Mouse (Mus musculus) hindbrain, embryonic 15.5 days (tissue): ENCODE results near the gene Cnih2. TPM values are rescaled to one million over a fixed set of nuclear protein-coding genes. Genes with fewer than 3 reads are reported as not detected.
A peak's percentile ranks its signal among the peaks of the same experiment; 100 is the strongest.

ENCODE experiments used
- ATAC-seq: fragments of 200-750 bp; cut with Nextera tagmentation; 2 replicates; pipeline ENCODE4 v1.8.0; 2017; ENCODE audit warnings: low read depth, moderate number of reproducible peaks, moderate TSS enrichment; ENCODE audit not compliant: low FRiP score
- H3K27ac ChIP-seq: fragments of 300-500 bp; sonication (generic); replicated peaks from 2 replicates; pipeline ENCODE4 v1.5.1; 2015; ENCODE audit warnings: mild to moderate bottlenecking, inconsistent platforms
- H3K27me3 ChIP-seq: fragments of 300-500 bp; sonication (generic); 2 replicates; pipeline ENCODE4 v1.6.1; 2015; ENCODE audit warnings: control low read depth, inconsistent platforms
- H3K36me3 ChIP-seq: fragments of 300-500 bp; sonication (generic); 2 replicates; pipeline ENCODE4 v1.6.1; 2015; ENCODE audit warnings: control low read depth, inconsistent platforms
- H3K4me1 ChIP-seq: fragments of 300-500 bp; sonication (generic); replicated peaks from 2 replicates; pipeline ENCODE4 v1.6.1; 2015; ENCODE audit warnings: control low read depth, inconsistent platforms
- H3K4me2 ChIP-seq: fragments of 300-500 bp; sonication (generic); 2 replicates; pipeline ENCODE4 v1.6.1; 2015; ENCODE audit warnings: moderate library complexity, mild to moderate bottlenecking, inconsistent platforms
- H3K4me3 ChIP-seq: fragments of 300-500 bp; sonication (generic); 2 replicates; pipeline ENCODE4 v1.5.1; 2015; ENCODE audit warnings: mild to moderate bottlenecking, inconsistent platforms
- H3K9ac ChIP-seq: fragments of 300-500 bp; sonication (generic); 2 replicates; pipeline ENCODE4 v1.6.1; 2015; ENCODE audit warnings: inconsistent platforms
- H3K9me3 ChIP-seq: fragments of 300-500 bp; sonication (generic); 2 replicates; pipeline ENCODE4 v1.6.1; 2016; ENCODE audit warnings: control low read depth, inconsistent platforms
- WGBS: fragments of 180-500 bp; shearing (Covaris S2); methylation state at CpG from one replicate; pipeline ENCODE4 v1.1.7; 2015; 5-methylcytosine and 5-hydroxymethylcytosine counted together
- polyA plus RNA-seq: library from polyadenylated mRNA; unstranded; fragments of >200 nt; fragmentation: Nextera tagmentation; extraction: Ambion mirVana; gene quantifications from 2 replicates; pipeline ENCODE4 v1.2.1, GENCODE M21; 2015

Gene Cnih2
- polyA plus RNA-seq, 1 experiment from 2014 or later, result 435 TPM

GRCm38 (mm10) chr19:5060365-5061330 lies 37.7 kb downstream of the Cnih2 start:
- Histone ChIP-seq H3K36me3 (no peaks in the 10 kb centered on the region), H3K4me1 (peaks cover 19% of the 10 kb centered on the region; the same call in 1 of the 2 replicates), H3K4me3 (no peak overlapping the region), H3K9me3 (no peaks in the 10 kb centered on the region), H3K27me3 (0 out of 2 replicates have a peak, but pooled peaks cover 5% of the 10 kb centered on the region), H3K9ac (no peak overlapping the region), H3K27ac (no peak overlapping the region; the same call in 1 of the 2 replicates), H3K4me2 (no peak overlapping the region)
- no peak for ATAC-seq
- WGBS, result 39% methylated on average over 5 of the region's 5 CpGs

GRCm38 (mm10) chr19:5058801-5059771 lies 39.2 kb downstream of the Cnih2 start:
- 16% methylated on average over 10 of the region's 10 CpGs for WGBS
- H3K9ac ChIP-seq, result 0 out of 2 replicates have a peak overlapping the region, but pooled peaks have one; percentile 13
- H3K9me3 ChIP-seq, result no peaks in the 10 kb centered on the region
- 0 out of 2 replicates have a peak, but pooled peaks cover 5% of the 10 kb centered on the region for H3K27me3 ChIP-seq
- H3K36me3 ChIP-seq, result no peaks in the 10 kb centered on the region
- H3K4me2 ChIP-seq, result no peak overlapping the region
- H3K4me3 ChIP-seq, result no peak overlapping the region
- H3K4me1 ChIP-seq, result peaks cover 19% of the 10 kb centered on the region; the same call in 1 of the 2 replicates
- peak overlapping the region; percentile 38; the same call in 1 of the 2 replicates for H3K27ac ChIP-seq
- ATAC-seq, result peak; percentile 29; the same call in 1 of the 2 replicates

DNA sequence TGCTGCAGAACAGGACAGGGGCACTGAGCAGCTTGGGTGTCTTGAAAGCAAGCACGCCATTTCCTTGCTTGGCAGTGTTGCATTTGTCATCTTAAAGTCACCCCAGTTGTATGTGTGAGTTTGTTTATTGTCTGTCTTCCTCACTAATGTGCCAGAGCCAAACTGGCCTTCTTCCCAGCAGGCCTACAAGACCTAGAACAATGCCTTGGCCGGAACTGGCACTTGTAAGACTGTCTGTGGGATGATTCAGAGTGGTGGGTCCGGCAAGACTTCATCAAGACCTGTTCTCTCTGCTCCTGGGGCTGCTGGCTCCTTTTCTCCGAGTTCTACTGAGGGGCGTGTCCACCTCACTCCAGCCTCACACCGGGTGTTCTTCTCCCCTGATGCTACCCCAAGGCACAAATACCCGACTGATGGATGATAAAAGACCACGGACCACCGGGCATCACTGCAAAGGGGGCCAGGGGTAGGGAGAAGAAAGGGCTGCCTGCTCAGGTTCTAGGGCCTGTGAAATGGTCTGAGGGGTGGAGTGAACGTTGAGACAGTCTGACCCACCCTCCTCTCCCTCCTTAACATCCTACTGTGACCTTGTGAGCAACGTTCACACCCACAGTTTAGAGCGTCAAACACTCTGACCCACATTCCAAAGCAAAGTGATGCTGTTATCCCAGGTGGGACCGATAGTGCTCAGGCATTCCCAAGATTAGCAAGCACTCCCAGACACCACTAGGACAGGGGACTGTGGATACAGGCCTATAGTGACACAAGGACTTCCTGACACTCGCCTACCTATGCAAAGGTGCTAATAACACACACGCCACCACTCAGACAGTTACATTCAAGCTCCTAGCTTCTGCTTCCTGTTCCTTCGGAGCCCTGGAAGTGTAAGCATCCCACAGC lies 40.2 kb downstream of the Cnih2 start:
- ATAC-seq, result no peak
- Histone ChIP-seq H3K27me3 (peaks cover 14% of the 10 kb centered on the region; the same call in 1 of the 2 replicates), H3K27ac (peak overlapping the region; percentile 38; the same call in 1 of the 2 replicates), H3K4me2 (no peak overlapping the region), H3K9me3 (no peaks in the 10 kb centered on the region), H3K36me3 (no peaks in the 10 kb centered on the region), H3K4me1 (peaks cover 19% of the 10 kb centered on the region; the same call in 1 of the 2 replicates), H3K4me3 (no peak overlapping the region), H3K9ac (no peak overlapping the region)
- WGBS, result 29% methylated on average over 16 of the region's 16 CpGs

DNA sequence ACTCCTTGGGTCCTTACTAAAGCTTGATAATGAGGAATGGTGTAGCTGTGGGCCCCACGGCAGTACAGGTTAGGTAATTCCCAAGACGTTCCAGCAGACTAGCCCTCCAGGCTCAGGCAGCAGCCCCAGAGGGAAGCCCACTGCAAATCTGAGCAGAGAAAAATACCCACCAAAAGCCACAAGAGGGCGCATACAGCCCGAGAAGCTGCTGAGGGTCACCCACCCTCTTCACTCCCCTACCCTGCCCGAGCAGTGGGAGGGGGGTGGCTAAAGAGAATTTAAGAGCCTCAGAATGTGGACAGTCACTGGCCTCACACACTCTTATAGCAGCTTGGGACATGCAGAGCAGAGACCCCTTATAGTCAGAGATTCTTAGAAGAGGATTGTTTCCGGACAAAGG lies 42.1 kb downstream of the Cnih2 start:
- ATAC-seq, result peak; percentile 15; the same call in 1 of the 2 replicates
- Histone ChIP-seq H3K27me3 (peaks cover 33% of the 10 kb centered on the region), H3K4me2 (no peak overlapping the region), H3K9me3 (no peaks in the 10 kb centered on the region), H3K27ac (no peak overlapping the region), H3K4me1 (peaks cover 19% of the 10 kb centered on the region; the same call in 1 of the 2 replicates), H3K4me3 (no peak overlapping the region), H3K9ac (0 out of 2 replicates have a peak overlapping the region, but pooled peaks have one; percentile 10), H3K36me3 (no peaks in the 10 kb centered on the region)
- WGBS, result 12% methylated on average over 6 of the region's 6 CpGs

DNA sequence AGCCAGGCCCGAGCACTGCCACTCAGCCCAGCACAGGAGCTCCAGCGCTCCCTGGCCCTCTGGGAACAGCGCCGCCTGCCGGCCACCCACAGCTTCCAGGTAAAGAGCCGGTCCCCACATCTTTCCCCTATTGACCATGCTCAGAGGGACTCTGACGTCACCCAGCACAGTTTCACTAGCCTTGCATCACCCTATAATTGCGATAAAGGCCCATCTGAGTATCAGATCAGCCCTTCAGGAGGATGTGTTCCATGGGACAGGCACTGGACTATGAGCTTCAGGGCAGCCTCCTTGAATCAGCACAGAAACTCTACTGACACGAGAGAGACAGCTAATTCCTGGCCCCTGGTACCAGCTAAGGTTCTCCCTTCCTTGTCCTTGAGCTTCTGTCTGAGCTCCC lies 44.4 kb downstream of the Cnih2 start:
- ATAC-seq, result no peak
- H3K36me3 ChIP-seq, result peaks cover 3% of the 10 kb centered on the region; the same call in 1 of the 2 replicates
- 17% methylated on average over 9 of the region's 9 CpGs for WGBS
- H3K9me3 ChIP-seq, result no peaks in the 10 kb centered on the region
- H3K4me2 ChIP-seq, result no peak overlapping the region
- peaks cover 17% of the 10 kb centered on the region for H3K4me1 ChIP-seq
- no peak overlapping the region for H3K9ac ChIP-seq
- H3K27ac ChIP-seq, result no peak overlapping the region
- peaks cover 43% of the 10 kb centered on the region for H3K27me3 ChIP-seq
- H3K4me3 ChIP-seq, result no peak overlapping the region

- no peak for ATAC-seq
- no peaks in the 10 kb centered on the region for H3K9me3 ChIP-seq
- H3K4me2 ChIP-seq, result no peak overlapping the region
- H3K4me1 ChIP-seq, result peaks cover 13% of the 10 kb centered on the region
- H3K27ac ChIP-seq, result no peak overlapping the region
- peaks cover 12% of the 10 kb centered on the region; the same call in 1 of the 2 replicates for H3K36me3 ChIP-seq
- 55% methylated on average over 17 of the region's 17 CpGs for WGBS
- H3K4me3 ChIP-seq, result no peak overlapping the region
- peaks cover 38% of the 10 kb centered on the region for H3K27me3 ChIP-seq
- H3K9ac ChIP-seq, result no peak overlapping the region
Observed at GRCm38 (mm10) chr19:5052853-5053252, 45.5 kb downstream of the Cnih2 start.

GRCm38 (mm10) chr19:5052166-5052822 lies 46.0 kb downstream of the Cnih2 start:
- no peak overlapping the region for H3K4me2 ChIP-seq
- no peaks in the 10 kb centered on the region for H3K9me3 ChIP-seq
- H3K4me3 ChIP-seq, result no peak overlapping the region
- H3K4me1 ChIP-seq, result peaks cover 13% of the 10 kb centered on the region
- no peak overlapping the region for H3K9ac ChIP-seq
- WGBS, result 26% methylated on average over 25 of the region's 25 CpGs
- H3K27ac ChIP-seq, result no peak overlapping the region
- H3K27me3 ChIP-seq, result peaks cover 38% of the 10 kb centered on the region
- no peak for ATAC-seq
- H3K36me3 ChIP-seq, result peaks cover 18% of the 10 kb centered on the region; the same call in 1 of the 2 replicates

DNA sequence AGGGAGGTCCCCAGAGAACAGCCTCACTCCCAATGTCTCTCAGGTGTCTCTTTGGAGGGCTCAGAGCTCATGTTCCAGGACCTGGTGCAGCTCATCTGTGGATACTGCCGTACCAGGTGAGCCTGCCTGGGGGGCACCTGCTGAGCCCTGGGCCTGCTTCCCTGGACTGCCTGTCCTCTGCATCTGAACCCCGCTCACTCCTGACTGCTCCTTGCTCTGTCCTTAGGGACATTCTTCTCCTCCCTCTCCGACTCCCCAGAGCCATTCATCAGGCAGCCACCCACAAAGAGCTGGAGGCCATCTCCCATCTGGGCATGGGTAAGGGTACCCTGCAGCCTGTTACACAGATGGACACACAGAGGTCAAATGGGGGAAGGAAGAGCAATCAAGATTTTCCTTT lies 46.8 kb downstream of the Cnih2 start:
- H3K27ac ChIP-seq, result no peak overlapping the region
- peaks cover 24% of the 10 kb centered on the region for H3K36me3 ChIP-seq
- H3K4me2 ChIP-seq, result 0 out of 2 replicates have a peak overlapping the region, but pooled peaks have one; percentile 16
- peaks cover 12% of the 10 kb centered on the region for H3K4me1 ChIP-seq
- no peaks in the 10 kb centered on the region for H3K9me3 ChIP-seq
- no peak overlapping the region for H3K4me3 ChIP-seq
- WGBS, result 42% methylated on average over 3 of the region's 3 CpGs
- ATAC-seq, result no peak
- H3K9ac ChIP-seq, result no peak overlapping the region
- peaks cover 38% of the 10 kb centered on the region for H3K27me3 ChIP-seq

DNA sequence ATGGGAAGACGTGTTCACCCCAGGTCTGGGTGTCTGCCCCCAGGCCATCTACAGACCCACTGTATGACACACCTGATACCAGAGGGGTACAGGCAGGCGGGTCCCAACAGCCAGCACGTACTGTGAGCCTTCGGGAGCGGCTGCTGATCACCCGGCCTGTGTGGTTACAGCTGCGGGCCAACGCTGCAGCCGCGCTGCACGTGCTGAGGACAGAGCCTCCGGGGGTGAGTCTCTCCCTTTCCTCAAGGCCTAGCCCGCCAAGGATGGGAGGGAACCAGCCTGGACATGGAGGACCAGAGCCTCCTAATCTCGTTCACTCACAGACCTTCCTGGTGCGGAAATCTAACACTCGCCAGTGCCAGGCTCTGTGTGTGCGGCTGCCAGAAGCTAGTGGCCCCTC lies 47.3 kb downstream of the Cnih2 start:
- H3K36me3 ChIP-seq, result peaks cover 27% of the 10 kb centered on the region
- ATAC-seq, result no peak
- 0 out of 2 replicates have a peak overlapping the region, but pooled peaks have one; percentile 3 for H3K4me3 ChIP-seq
- no peak overlapping the region for H3K27ac ChIP-seq
- peaks cover 38% of the 10 kb centered on the region for H3K27me3 ChIP-seq
- no peaks in the 10 kb centered on the region for H3K9me3 ChIP-seq
- H3K4me2 ChIP-seq, result peak overlapping the region; percentile 16; the same call in 1 of the 2 replicates
- peaks cover 8% of the 10 kb centered on the region for H3K4me1 ChIP-seq
- H3K9ac ChIP-seq, result no peak overlapping the region
- WGBS, result 9% methylated on average over 17 of the region's 17 CpGs
